In genomic region chr11:90252366-90252765, GRCm38 (mm10) we compare ENCODE assay signal across 10 mouse cellular contexts. TPM values are rescaled to one million over a fixed set of nuclear protein-coding genes. Genes with fewer than 3 reads are reported as not detected.
A peak's percentile ranks its signal among the peaks of the same experiment; 100 is the strongest.
DNase-seq lines count a peak whose midpoint lies in the region; ATAC-seq and TF ChIP-seq lines count a peak whose summit lies in the region.
"Had no signal": no experiment of that assay in that cellular context is flagged by ENCODE, and none has a peak within 500 bp of the region (broad histone marks: within the 10 kb centered on the region; RNA-seq: fewer than 3 reads in every experiment).

No protein-coding gene starts in this region.

- peaks cover 24% of the 10 kb centered on the region for H3K36me3 ChIP-seq in heart, adult 2 months (ENCODE audit: control insufficient read depth, insufficient read depth, low read length)
- H3K36me3 ChIP-seq in lung, embryonic 15.5 days = no peaks in the 10 kb centered on the region
- H3K36me3 ChIP-seq in embryonic facial prominence, embryonic 14.5 days (ENCODE audit: control insufficient read depth, insufficient read depth, low read length) = 0 out of 2 replicates have a peak, but pooled peaks cover 5% of the 10 kb centered on the region
- H3K36me3 ChIP-seq in midbrain, embryonic 16.5 days (ENCODE audit: control insufficient read depth, insufficient read depth, low read length) = 0 out of 2 replicates have a peak, but pooled peaks cover 1% of the 10 kb centered on the region

- no peaks in the 10 kb centered on the region for H3K9me3 ChIP-seq in lung, embryonic 15.5 days
- H3K9me3 ChIP-seq in embryonic facial prominence, embryonic 14.5 days (ENCODE audit: control insufficient read depth, low read length) = no peaks in the 10 kb centered on the region
- H3K9me3 ChIP-seq in midbrain, embryonic 16.5 days (replicated peaks; ENCODE audit: control insufficient read depth, low read length, poor library complexity, severe bottlenecking) = no peaks in the 10 kb centered on the region

- no peak for TF ChIP-seq CTCF in heart, adult 2 months (IDR thresholded peaks at IDR 0.05)

- ATAC-seq in lung, embryonic 15.5 days (ENCODE audit: borderline replicate concordance, extremely low read depth, low FRiP score, low TSS enrichment) = no peak
- no peak for ATAC-seq in embryonic facial prominence, embryonic 14.5 days (ENCODE audit: low read depth)
- no peak for ATAC-seq in midbrain, embryonic 16.5 days

- H3K27me3 ChIP-seq in heart, adult 2 months (ENCODE audit: control insufficient read depth, insufficient read depth, low read length) = no peaks in the 10 kb centered on the region
- no peaks in the 10 kb centered on the region for H3K27me3 ChIP-seq in lung, embryonic 15.5 days
- H3K27me3 ChIP-seq in embryonic facial prominence, embryonic 14.5 days (replicated peaks; ENCODE audit: control insufficient read depth, insufficient read depth, low read length) = no peaks in the 10 kb centered on the region
- no peaks in the 10 kb centered on the region for H3K27me3 ChIP-seq in midbrain, embryonic 16.5 days (ENCODE audit: control insufficient read depth, insufficient read depth, low read depth, low read length)

- no peak; the same call in 1 of the 2 replicates for TF ChIP-seq POLR2A in heart, adult 2 months (IDR thresholded peaks at IDR 0.05; ENCODE audit: insufficient read depth, low read depth, low read length)

- no peaks in the 10 kb centered on the region; the same call in 1 of the 2 replicates for H3K79me2 ChIP-seq in heart, adult 2 months (replicated peaks; ENCODE audit: control insufficient read depth, insufficient read depth, low read length)

- 37% methylated on average over 8 of the region's 8 CpGs for WGBS in heart, adult 2 months
- 36% methylated on average over 8 of the region's 8 CpGs for WGBS in lung, embryonic 15.5 days
- 64% methylated on average over 8 of the region's 8 CpGs for WGBS in embryonic facial prominence, embryonic 14.5 days
- 68% methylated on average over 8 of the region's 8 CpGs for WGBS in midbrain, embryonic 16.5 days

- no peak overlapping the region; the same call in 1 of the 2 replicates for H3K4me3 ChIP-seq in heart, adult 2 months
- no peak overlapping the region for H3K4me3 ChIP-seq in lung, embryonic 15.5 days
- H3K4me3 ChIP-seq in embryonic facial prominence, embryonic 14.5 days (ENCODE audit: low read depth, low read length) = no peak overlapping the region
- no peak overlapping the region for H3K4me3 ChIP-seq in midbrain, embryonic 16.5 days (ENCODE audit: low read depth, low read length)

- H3K4me1 ChIP-seq in heart, adult 2 months (ENCODE audit: control insufficient read depth, insufficient read depth, low read length) = peaks cover 13% of the 10 kb centered on the region
- peaks cover 53% of the 10 kb centered on the region for H3K4me1 ChIP-seq in lung, embryonic 15.5 days
- peaks cover 44% of the 10 kb centered on the region for H3K4me1 ChIP-seq in embryonic facial prominence, embryonic 14.5 days (ENCODE audit: control insufficient read depth, insufficient read depth, low read length)
- peaks cover 31% of the 10 kb centered on the region for H3K4me1 ChIP-seq in midbrain, embryonic 16.5 days (ENCODE audit: control insufficient read depth, insufficient read depth, low read length)

- peak overlapping the region; percentile 16; the same call in 1 of the 2 replicates for H3K4me2 ChIP-seq in lung, embryonic 15.5 days
- peak overlapping the region; percentile 30; the same call in 1 of the 2 replicates for H3K4me2 ChIP-seq in embryonic facial prominence, embryonic 14.5 days (ENCODE audit: low read depth, low read length)
- peak overlapping the region; percentile 0 for H3K4me2 ChIP-seq in midbrain, embryonic 16.5 days (ENCODE audit: low read length)

- H3K9ac ChIP-seq in heart, adult 2 months (ENCODE audit: low read depth, low read length) = peak overlapping the region; percentile 24
- no peak overlapping the region for H3K9ac ChIP-seq in lung, embryonic 15.5 days
- H3K9ac ChIP-seq in embryonic facial prominence, embryonic 14.5 days (ENCODE audit: low read depth, low read length) = no peak overlapping the region
- no peak overlapping the region for H3K9ac ChIP-seq in midbrain, embryonic 16.5 days (ENCODE audit: low read depth, low read length)

- peak overlapping the region; percentile 96 for H3K27ac ChIP-seq in heart, adult 2 months
- H3K27ac ChIP-seq in lung, embryonic 15.5 days = no peak overlapping the region
- H3K27ac ChIP-seq in embryonic facial prominence, embryonic 14.5 days (replicated peaks; ENCODE audit: low read depth, low read length) = no peak overlapping the region
- H3K27ac ChIP-seq in midbrain, embryonic 16.5 days (ENCODE audit: low read length) = no peak overlapping the region

- no peak for DNase-seq in heart, adult 2 months
- no peak for DNase-seq in heart, adult 9 months (ENCODE audit: low spot score in 2 of 2)
- no peak for DNase-seq in lung, postnatal 25 days (ENCODE audit: low spot score)
- no peak for DNase-seq in embryonic facial prominence, embryonic 14.5 days (ENCODE audit: low spot score)
- no peak for DNase-seq in spleen, postnatal 10 days (ENCODE audit: low spot score in 2 of 2)
- no peak for DNase-seq in urinary bladder, postnatal 4 days (ENCODE audit: low spot score in 2 of 2)
- DNase-seq: layer of hippocampus, postnatal 36 days; thymus, adult 2 months had no signal

- intact Hi-C loops in heart, adult 2 months (cut with DNase I) = loop anchor here (10.0 kb wide), 2 partner anchors 132 to 218 kb away; partner anchors contain the start of gene Tmem100

- TF ChIP-seq EP300 in heart, adult 2 months (IDR thresholded peaks at IDR 0.05; ENCODE audit: insufficient read depth, low read depth, low read length) = 0 out of 2 replicates have a peak, but pooled peaks have one; percentile 19

RNA-seq across cellular contexts. Expression of gene Mmd, which starts 3.1 kb away (rescaled TPM):
- 10 to 100 TPM; 25.9 to 35.7 TPM for total RNA-seq in heart, adult 2 months (2021)
- 30.9 and 53.1 TPM in 2 replicates for polyA plus RNA-seq in heart, adult 2 months (2012; rRNA removed)
- 45.5 and 45.7 TPM in 2 replicates for polyA plus RNA-seq in lung, embryonic 15.5 days (2015; fragmentation: Nextera tagmentation; extraction: Ambion mirVana)
- 26.5 and 27.1 TPM in 2 replicates for polyA plus RNA-seq in embryonic facial prominence, embryonic 14.5 days (2014; fragmentation: Nextera tagmentation; extraction: Ambion mirVana)
- 139 and 148 TPM in 2 replicates for polyA plus RNA-seq in midbrain, embryonic 16.5 days (2015; fragmentation: Nextera tagmentation; extraction: Ambion mirVana)
